Mouse (Mus musculus): ENCODE measurements around the gene Arpc3.
A peak's percentile ranks its signal among the peaks of the same experiment; 100 is the strongest.

The Arpc3 gene

DNA sequence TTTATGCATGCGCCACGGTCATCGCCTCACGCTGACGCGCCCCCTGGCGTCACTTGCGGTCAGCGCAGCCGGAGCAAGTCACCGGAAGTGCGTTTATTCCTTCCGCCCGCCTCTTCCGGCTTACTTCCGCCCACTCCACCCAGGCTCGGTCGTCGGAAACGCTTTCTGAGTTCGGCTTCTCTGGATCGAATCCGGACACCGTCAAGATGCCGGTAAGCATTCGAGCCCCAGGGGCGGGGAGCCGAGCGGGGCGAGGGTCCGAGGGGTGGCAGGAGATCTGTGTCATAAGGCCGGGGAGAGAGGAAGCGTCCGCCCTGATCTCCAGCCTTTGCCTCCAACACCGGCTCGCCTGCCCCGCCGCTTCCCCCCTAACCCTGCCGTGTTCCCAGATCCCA, at the start of gene Arpc3:
Gene Arpc3 (plus strand): TSS at position 93 of the 395 bp plus-strand sequence.
- peak; percentile 91 for DNase-seq

GRCm38 (mm10) chr5:122342874-122343273, 48.8 kb upstream of the Arpc3 start:
- no peak for DNase-seq

- DNase-seq = no peak
Measured at GRCm38 (mm10) chr5:122343768-122344167, 47.9 kb upstream of the Arpc3 start.

DNA sequence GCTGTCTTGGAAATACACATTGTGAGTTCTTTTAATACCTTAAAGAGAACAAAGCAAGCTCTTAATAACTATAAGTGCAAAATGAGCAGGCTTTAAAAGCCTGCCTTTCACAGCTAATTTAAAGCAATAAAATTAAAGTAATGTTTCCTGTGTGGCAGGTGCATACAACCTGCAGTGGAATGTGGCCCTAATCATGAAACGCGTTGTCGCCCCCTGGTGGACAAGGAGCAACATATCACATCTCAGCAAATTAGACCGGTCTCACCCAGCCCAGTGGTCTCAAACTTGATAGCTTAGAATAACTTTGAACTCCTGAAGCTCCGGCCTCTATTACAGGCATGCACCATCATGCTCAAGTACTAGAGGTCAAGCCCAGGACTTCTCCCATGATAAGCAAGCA, 47.4 kb upstream of the Arpc3 start:
- peak; percentile 60 for DNase-seq

- no peak for DNase-seq
Measured at GRCm38 (mm10) chr5:122345777-122346176, 45.9 kb upstream of the Arpc3 start.

DNA sequence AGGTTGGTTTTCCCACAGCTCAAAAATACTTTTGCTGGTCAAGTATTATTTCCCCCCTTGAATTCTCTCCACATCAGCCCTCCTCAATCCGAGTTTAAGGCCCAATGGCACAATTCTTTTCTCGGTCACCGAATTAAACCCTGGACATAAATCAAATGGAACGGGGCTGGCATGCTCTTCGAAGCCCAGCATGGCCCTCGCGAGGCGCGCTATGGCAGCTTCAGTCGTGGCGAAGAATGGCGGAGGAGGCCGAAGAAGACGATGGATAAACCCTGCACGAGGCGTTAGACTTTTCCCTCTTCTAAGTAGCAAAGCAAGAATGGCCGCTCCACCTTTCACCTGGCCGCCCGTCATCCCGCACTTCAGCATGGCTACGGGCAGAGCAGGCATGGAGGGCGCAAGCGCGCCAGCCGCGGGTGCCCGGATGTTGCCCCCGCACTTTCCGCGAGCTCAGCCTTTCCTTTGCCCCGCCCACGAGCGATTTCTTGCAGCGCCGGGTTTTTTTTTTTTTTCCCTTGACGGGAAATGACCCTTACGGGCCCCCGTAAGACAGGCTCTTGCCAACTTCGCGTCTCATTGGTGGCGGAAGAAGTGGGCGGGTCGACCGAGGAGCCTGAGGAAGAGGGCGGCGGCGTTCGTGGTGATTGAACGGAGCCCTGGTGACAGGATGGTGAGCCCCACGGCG, 37.7 kb upstream of the Arpc3 start, which contains the start of the genes Rad9b and Vps29:
Gene Rad9b (minus strand): TSS at position 427 of the 685 bp plus-strand sequence.
Gene Vps29 (plus strand): TSS at position 563 of the 685 bp plus-strand sequence.
- peak; percentile 98 for DNase-seq

- no peak for DNase-seq
Measured at GRCm38 (mm10) chr5:122354492-122355067, 37.1 kb upstream of the Arpc3 start.

DNA sequence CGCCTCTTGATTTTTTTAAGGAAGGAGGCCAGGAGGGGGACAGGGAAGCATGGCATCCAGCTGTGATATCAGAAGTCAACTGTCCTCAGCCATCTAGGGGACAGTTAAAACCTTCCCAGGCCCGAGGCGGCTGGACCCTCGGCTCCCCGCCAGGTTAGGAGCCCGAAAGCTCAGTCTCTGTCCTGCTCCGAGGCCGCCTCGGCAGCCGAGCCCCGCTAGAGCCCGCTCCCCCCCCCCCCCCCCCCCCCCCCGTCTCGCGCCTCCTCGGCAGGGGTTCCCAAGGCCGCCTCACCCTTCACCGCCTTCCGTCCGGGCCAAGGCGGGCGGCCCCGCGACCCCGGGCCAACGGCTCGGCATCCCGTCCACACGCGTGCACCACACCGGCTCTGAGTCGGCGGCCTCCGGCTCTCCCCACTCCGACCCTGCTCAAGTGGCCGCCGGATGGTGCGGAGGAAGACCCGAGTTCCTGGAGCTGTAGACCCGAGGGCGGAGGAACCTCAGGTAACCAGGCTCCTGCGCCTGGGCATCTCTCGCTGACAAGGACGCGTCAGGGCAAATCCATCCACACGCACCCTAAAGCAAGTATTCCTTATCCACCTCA, 20.0 kb upstream of the Arpc3 start, which contains the start of gene Gpn3:
Gene Gpn3 (plus strand): TSS at position 286 of the 601 bp plus-strand sequence.
- no peak for DNase-seq

DNA sequence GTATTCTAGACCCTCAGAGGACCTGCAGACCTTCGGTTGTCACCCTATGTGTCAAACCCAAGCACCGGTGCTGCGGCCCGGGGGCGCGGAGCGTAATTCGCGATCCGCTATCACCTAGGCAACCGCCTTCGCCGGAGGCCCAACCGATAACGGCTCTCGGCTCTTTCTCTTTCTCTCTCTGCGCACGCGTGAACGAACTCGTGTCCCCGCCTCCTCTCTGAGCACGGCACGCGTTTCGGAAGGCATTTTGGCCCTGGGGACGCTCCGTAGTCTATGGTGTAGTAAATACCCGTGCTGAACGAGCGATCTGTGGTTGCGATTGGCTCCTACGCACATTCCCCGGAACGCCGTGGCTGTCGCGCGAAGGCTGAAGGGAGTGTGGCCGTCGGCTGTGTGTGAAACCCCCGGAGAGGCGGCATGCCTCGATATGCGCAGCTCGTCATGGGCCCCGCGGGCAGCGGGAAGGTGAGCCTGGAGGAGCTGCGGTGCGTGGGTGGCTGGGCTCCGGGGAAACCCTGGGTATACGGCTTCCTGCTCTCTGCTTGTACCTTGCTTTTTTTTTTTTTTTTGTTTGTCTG, 19.4 kb upstream of the Arpc3 start, which contains the start of gene Fam216a:
Gene Fam216a (minus strand): TSS at position 173 of the 578 bp plus-strand sequence.
- peak; percentile 100 for DNase-seq

DNA sequence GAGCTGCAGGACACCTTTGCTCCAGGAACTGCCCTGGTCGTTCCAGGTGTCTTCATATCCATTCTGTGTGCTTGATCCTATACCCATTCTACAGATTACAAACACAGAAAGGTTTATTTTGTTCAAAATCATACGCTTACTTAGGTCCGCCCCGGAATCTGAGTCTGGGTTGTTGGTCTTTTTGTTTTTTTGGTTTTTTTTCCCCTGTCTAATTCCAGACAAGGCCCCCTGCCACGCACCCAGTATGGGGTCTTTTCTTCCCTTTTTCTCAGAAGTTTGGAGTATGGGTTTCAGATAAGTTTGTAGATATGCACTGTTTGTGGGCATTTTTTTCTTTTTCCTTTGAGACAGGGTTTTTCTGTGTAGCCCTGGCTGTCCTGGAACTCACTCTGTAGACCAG, 18.8 kb upstream of the Arpc3 start:
- no peak for DNase-seq

GRCm38 (mm10) chr5:122377101-122377833, 14.4 kb upstream of the Arpc3 start:
- DNase-seq = no peak

- DNase-seq = no peak
Measured at GRCm38 (mm10) chr5:122378171-122378570, 13.5 kb upstream of the Arpc3 start.

DNA sequence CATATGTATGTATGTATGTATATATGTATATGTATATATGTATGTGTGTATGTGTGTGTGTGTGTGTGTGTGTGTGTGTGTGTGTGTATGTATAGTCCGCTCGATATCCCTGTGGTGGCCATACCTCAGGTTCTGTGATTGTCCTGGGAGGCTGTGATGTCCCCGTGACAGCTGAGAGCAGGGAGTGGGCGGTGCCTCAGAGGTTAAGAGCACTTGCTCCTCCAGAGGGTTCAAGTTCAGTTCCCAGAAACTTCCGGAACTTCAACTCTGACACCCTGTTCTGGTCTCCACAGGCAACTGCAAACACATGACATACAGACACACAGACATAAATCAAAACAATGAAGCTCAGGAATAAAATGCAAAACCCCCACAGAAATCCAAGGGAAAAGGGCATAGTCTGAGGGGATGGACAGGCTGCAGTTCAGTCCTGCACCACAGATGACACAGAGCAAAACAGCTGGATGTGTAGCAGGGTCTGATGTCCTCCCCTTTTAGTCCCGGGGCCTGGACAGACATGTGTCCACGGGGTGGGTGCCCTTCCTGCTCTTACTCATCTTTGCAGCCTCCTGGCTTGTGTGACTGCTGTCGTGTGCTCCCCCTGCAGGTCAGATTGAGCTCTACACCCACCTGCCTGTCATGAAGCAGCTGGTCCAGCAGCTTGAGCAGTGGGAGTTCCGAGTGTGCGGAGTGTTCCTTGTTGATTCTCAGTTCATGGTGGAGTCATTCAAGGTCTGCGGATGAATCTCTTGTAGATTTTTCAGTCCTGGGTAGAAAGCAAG, 12.1 kb upstream of the Arpc3 start:
- DNase-seq = peak; percentile 70

GRCm38 (mm10) chr5:122390006-122390405, 1.7 kb upstream of the Arpc3 start:
- no peak for DNase-seq

DNA sequence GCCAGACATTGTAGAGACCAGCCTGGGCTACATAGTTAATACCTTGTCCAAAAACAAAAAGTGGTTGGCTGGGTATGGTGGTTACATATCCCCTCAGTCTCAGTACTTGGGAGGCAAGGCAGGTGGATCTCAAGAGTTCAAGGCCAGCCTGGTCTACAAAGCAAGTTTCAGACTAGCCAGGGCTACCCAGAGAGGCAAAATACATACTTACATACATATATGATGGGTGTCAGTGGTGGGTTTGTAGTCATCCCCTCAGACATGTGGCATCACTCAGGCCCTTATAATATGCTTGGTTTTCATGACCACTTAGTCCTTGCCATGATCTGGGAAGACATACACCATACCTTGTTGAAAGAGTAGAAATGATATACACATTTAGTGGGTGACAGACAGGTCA, 1.0 kb upstream of the Arpc3 start:
- no peak for DNase-seq

GRCm38 (mm10) chr5:122391178-122391785, 396 bp upstream of the Arpc3 start:
- no peak for DNase-seq

DNA sequence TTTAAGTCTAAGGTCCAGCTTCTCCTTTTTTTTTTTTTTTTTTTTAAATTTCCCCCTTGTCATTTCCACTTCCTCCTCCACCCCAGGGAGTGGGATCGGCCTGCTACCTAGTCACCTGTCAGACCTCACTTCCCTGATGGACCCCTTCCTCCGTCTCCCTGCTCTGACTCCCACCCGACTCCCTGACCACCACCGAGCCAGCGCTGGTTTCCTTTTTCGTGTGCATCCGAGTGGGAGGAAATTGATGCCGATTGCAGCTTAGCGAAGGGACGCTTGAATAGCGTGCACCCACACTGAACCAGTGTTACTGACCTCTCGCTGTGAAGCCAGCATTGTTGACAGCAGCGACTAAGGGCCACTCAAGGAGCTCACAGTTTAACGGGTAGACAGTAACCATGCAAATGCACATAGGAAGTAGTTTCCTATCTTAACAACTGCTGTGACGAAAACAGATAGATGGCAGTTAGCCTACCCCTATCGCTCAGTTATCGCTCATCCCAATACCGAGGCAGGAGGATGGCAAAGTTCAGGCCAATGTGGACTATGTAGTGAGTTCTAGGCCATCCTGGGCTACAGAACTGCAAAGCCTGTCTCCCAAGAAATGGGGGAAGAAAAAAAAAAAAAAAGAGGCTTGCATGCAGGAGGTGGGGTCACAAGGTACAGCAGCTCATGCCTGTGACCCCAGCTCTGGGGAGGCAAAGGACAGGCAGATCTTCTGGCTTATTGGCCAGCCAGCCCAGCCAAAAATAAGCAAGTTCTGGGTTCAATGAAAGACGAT, 738 bp downstream of the Arpc3 start:
- peak; percentile 29 for DNase-seq

DNA sequence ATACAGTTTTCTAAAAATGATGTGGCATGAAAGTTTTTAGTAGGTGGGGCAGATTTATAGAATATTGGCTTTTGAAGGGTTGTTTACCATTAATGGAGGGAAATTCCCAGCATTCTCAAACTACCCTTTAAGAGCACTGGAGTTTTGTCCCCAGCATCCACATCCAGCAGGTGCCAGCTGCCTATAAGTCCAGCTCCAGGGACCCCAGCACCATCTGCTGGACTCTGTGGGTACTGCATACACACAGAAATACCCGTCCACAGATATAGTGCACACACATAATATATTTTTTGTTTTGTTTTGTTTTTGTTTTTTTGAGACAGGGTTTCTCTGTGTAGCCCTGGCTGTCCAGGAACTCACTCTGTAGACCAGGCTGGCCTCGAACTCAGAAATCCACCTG, 2.2 kb downstream of the Arpc3 start:
- DNase-seq = peak; percentile 56

GRCm38 (mm10) chr5:122396791-122397190, 5.1 kb downstream of the Arpc3 start:
- no peak for DNase-seq

DNA sequence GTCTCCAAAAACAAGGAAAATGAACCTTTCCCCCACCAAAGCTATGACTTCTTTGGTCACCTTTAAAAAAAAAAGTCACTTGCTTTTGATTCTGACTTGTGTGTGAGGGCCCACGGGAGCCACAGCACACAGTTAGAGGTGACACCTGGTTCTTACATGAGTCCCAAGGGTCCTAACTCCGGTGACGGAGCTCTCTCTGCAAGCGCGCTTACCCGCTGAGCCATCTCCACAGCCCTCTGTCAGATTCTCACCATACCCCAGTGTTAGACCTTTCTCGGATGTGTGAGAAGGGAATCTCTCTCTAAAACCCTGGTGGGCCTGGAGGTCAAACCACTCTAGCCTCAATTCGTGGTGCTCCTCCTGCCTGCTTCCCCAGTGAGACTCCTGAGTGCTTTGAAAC, 5.8 kb downstream of the Arpc3 start:
- no peak for DNase-seq

GRCm38 (mm10) chr5:122399871-122400270, 8.2 kb downstream of the Arpc3 start:
- no peak for DNase-seq
